Mouse (Mus musculus) forebrain, postnatal 0 days (tissue): ENCODE data around the gene Tlr6. TPM values are rescaled to one million over a fixed set of nuclear protein-coding genes. Genes with fewer than 3 reads are reported as not detected.
A peak's percentile ranks its signal among the peaks of the same experiment; 100 is the strongest.

Source experiments
- ATAC-seq: fragments of 200-750 bp; cut with Nextera tagmentation; 2 replicates; pipeline ENCODE4 v1.8.0; 2017; ENCODE audit warnings: mild to moderate bottlenecking, moderate library complexity
- DNase-seq: peaks from one replicate; pipeline ENCODE4 v3.0.0-alpha.2; 2015
- H3K27ac ChIP-seq: fragments of 300-500 bp; sonication (generic); 2 replicates; pipeline ENCODE4 v1.5.1; 2014; ENCODE audit warnings: low read depth, mild to moderate bottlenecking, antibody characterized with exemption, low read length, moderate library complexity, mixed read lengths
- H3K27me3 ChIP-seq: fragments of 300-500 bp; sonication (generic); 2 replicates; pipeline ENCODE4 v1.6.1; 2014; ENCODE audit warnings: mild to moderate bottlenecking, low read length, mixed read lengths; ENCODE audit not compliant: insufficient read depth
- H3K36me3 ChIP-seq: fragments of 300-500 bp; sonication (generic); 2 replicates; pipeline ENCODE4 v1.6.1; 2014; ENCODE audit warnings: mild to moderate bottlenecking, moderate library complexity; ENCODE audit not compliant: insufficient read depth
- H3K4me1 ChIP-seq: fragments of 300-500 bp; sonication (generic); 2 replicates; pipeline ENCODE4 v1.6.1; 2014; ENCODE audit warnings: antibody characterized with exemption; ENCODE audit not compliant: insufficient read depth
- H3K4me2 ChIP-seq: fragments of 300-500 bp; sonication (generic); 2 replicates; pipeline ENCODE4 v1.6.1; 2014; ENCODE audit warnings: low read depth, mild to moderate bottlenecking, moderate library complexity
- H3K4me3 ChIP-seq: fragments of 300-500 bp; sonication (generic); 2 replicates; pipeline ENCODE4 v1.5.1; 2014; ENCODE audit warnings: low read depth, low read length, mixed read lengths
- H3K9ac ChIP-seq: fragments of 300-500 bp; sonication (generic); 2 replicates; pipeline ENCODE4 v1.6.1; 2014; ENCODE audit warnings: mild to moderate bottlenecking
- H3K9me3 ChIP-seq: fragments of 300-500 bp; sonication (generic); 2 replicates; pipeline ENCODE4 v1.6.1; 2016; ENCODE audit warnings: low read length
- CTCF ChIP-seq: sonication (generic); IDR thresholded peaks from 2 replicates; pipeline ENCODE4 v1.5.1; 2016; ENCODE audit warnings: antibody characterized with exemption, control low read depth, low read depth
- WGBS: fragments of 180-500 bp; shearing (Covaris S2); extraction: QIAGEN DNeasy Blood & Tissue Kit; methylation state at CpG from one replicate; pipeline ENCODE4 v1.1.7; 2014; 5-methylcytosine and 5-hydroxymethylcytosine counted together
- polyA plus RNA-seq: library from polyadenylated mRNA; unstranded; fragments of >200 nt; fragmentation: Nextera tagmentation; extraction: Ambion mirVana; gene quantifications from 2 replicates; pipeline ENCODE4 v1.2.1, GENCODE M21; 2015
- total RNA-seq: library from RNA; depleted of rRNA; stranded (reverse); fragments of >200 nt; gene quantifications from 2 replicates; pipeline ENCODE4 v1.2.3, GENCODE M21; 2014

The Tlr6 gene
- total and polyA plus RNA-seq, 2 experiments from 2014 or later: 0.25 to 0.81 TPM

DNA sequence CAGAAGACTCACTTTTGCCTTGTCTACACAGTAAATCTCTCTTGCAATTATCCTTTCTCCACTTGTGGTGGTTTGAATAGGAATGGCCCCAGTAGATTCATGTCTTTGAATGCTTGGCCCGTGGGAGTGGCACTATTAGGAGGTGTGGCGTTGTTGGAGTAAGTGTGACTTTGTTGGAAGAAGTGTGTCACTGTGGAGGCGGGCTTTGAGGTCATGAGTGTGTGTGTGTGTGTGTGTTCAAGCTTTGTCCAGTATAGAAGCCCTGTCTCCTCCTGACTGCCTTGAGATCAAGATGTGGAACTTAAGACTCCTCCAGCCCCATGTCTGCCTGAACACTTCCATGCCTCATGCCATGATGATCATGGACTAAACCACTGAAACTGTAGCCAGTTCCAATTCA, 3.8 kb upstream of the Tlr6 start:
- TF ChIP-seq CTCF: no peak
- H3K27me3 ChIP-seq: no peaks in the 10 kb centered on the region
- 89% methylated on average over 3 of the region's 3 CpGs for WGBS

DNA sequence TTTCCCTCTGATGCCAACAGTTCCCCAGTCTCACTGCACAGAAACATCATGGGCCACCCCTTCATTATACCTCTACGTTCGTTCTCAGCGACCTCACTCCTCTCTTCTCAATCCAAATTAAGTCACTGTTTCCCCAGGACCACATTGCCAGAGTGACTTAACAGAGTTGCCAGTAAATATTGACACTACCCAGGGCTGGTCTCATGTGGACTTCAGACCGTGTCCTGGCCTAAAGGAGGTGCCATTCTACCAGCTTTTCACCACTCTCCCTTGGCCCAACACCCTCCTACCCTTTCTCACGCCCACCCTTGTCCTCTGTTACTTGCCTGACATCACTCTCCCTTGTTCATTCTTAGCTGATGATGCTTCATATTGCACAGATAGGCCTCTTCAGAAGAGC, 3.4 kb upstream of the Tlr6 start:
- H3K4me3 ChIP-seq: no peak overlapping the region
- DNase-seq (no peak), ATAC-seq (no peak)
- H3K4me2 ChIP-seq: no peak overlapping the region
- no peaks in the 10 kb centered on the region for H3K36me3 ChIP-seq
- no peak overlapping the region for H3K27ac ChIP-seq
- WGBS: 83% methylated on average over 5 of the region's 5 CpGs
- H3K27me3 ChIP-seq: no peaks in the 10 kb centered on the region
- TF ChIP-seq CTCF: no peak
- no peaks in the 10 kb centered on the region for H3K9me3 ChIP-seq
- no peaks in the 10 kb centered on the region for H3K4me1 ChIP-seq
- H3K9ac ChIP-seq: no peak overlapping the region

More for the DNA sequence above, 3.8 kb upstream of the Tlr6 start:
- DNase-seq: no peak
- Histone ChIP-seq H3K27ac (no peak overlapping the region), H3K4me1 (no peaks in the 10 kb centered on the region), H3K9me3 (no peaks in the 10 kb centered on the region), H3K4me2 (no peak overlapping the region), H3K4me3 (no peak overlapping the region), H3K9ac (no peak overlapping the region), H3K36me3 (no peaks in the 10 kb centered on the region)
- no peak for ATAC-seq

DNA sequence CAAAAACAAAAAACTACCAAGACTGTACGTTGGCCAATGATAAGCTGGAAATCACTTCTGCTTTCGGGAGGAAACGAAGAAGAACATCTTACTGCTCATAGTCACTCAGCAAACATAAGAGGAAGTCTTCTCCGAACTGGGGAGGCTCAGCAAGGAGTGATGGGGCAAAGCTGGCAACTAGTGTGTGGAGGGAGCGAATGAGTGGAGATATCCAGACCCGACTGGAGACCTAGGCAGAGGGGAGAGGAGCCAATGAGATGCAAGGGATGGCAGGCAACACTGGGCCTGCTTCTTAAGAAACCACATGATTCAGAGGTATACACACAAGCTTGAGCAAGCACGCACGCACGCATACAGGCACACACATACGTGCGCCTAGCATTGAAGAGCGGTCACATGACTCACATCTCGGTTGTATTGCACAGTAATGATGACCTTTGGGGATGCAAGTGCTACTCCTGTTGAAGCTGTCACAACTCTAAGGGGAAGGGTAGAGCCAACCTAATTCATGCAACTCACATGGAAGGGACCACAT, 1.0 kb upstream of the Tlr6 start:
- ATAC-seq: no peak
- H3K4me3 ChIP-seq: no peak overlapping the region
- no peaks in the 10 kb centered on the region for H3K27me3 ChIP-seq

DNA sequence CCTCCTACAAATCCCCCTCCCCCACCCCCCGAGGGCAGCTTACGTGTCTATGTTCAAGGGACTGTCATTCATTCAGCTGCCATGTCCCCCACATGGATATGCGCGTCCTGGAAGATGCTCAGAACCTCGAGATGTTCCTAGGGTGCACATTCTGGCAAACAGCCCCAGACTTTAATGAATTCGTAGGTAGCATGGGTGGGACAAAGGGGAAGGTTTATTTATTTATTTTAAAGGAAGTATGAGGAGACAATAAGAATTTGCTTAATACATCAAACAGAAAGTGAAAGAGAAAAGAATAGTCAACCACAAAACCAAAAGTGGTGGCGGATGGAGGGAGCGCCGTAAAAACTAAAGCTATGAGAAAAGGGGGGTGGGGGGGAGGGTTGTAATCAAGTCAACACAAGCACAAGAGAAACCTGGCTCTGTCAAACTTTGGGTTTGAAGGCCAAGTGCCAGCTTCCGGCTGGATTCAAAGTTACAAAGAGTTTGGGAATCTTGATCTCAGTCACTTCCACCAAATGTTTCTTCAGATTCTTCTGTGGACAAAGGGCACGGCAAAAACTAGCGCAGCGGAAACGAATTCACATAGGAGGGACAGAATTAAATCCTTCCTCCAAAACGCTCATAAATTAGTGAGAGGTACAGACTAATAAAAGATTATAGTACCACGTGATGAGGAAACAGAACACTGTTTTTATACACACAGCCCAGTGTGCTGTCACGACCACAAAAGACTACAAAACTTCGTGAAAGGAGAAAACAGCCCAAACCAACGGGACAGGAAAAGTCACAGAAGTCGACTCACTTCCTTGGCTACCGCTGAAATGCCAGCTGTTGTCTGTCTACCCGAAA, 680 bp downstream of the Tlr6 start:
- Histone ChIP-seq H3K4me3 (no peak overlapping the region), H3K9ac (no peak overlapping the region), H3K36me3 (no peaks in the 10 kb centered on the region), H3K9me3 (no peaks in the 10 kb centered on the region), H3K27ac (no peak overlapping the region), H3K27me3 (no peaks in the 10 kb centered on the region), H3K4me1 (no peaks in the 10 kb centered on the region), H3K4me2 (no peak overlapping the region)
- 80% methylated on average over 22 of the region's 22 CpGs for WGBS
- ATAC-seq: no peak
- DNase-seq: no peak
- no peak for TF ChIP-seq CTCF

More for the DNA sequence above, 1.0 kb upstream of the Tlr6 start:
- Histone ChIP-seq H3K9me3 (no peaks in the 10 kb centered on the region), H3K27ac (no peak overlapping the region), H3K4me2 (no peak overlapping the region), H3K36me3 (no peaks in the 10 kb centered on the region), H3K4me1 (no peaks in the 10 kb centered on the region), H3K9ac (no peak overlapping the region)
- 91% methylated on average over 13 of the region's 13 CpGs for WGBS
- no peak for TF ChIP-seq CTCF
- no peak for DNase-seq

DNA sequence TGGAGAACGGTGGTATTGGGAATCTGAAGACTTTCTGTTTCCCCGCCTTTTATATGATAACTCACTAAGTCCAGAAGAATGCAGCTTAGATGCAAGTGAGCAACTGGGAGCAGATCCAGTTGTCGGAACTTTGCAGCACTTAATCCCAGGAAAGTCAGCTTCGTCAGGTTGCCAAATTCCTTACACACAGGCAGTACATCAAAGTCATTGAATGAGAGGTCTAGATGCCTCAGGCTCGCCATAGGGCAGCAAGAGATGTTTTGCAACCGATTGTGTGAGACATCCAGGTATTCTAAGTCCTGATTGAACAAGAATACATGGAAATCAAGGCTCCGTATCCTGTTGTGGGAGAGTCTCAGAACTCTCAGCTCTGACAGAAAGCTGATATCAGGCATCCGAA, 5.0 kb downstream of the Tlr6 start:
- Histone ChIP-seq H3K27me3 (no peaks in the 10 kb centered on the region), H3K4me3 (no peak overlapping the region), H3K9me3 (no peaks in the 10 kb centered on the region), H3K4me2 (no peak overlapping the region), H3K27ac (no peak overlapping the region), H3K4me1 (no peaks in the 10 kb centered on the region), H3K36me3 (no peaks in the 10 kb centered on the region), H3K9ac (no peak overlapping the region)
- no peak for TF ChIP-seq CTCF
- 84% methylated on average over 8 of the region's 8 CpGs for WGBS
- DNase-seq (no peak), ATAC-seq (no peak)

DNA sequence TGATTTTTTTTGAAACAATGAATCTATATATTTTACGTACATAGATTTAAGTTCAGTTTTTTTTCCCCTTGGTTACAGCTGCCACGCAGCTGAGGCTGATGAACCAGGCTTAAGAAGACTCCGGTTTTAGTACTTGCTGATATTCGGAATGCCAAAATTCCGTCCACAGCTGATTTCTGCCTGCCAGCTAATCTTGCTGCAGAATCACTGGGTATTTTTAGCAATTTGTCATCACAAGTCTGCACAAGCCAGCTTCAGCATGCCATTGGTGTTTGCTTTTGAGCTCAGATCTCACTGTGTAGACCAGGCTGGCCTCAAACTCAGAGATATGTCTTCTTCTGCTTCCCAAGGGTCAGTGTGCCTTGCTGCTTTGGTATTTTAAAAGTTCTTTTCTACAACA, 8.4 kb downstream of the Tlr6 start:
- Histone ChIP-seq H3K36me3 (no peaks in the 10 kb centered on the region), H3K4me2 (no peak overlapping the region), H3K9me3 (no peaks in the 10 kb centered on the region), H3K4me1 (no peaks in the 10 kb centered on the region), H3K9ac (no peak overlapping the region), H3K27me3 (no peaks in the 10 kb centered on the region), H3K4me3 (no peak overlapping the region), H3K27ac (0 out of 2 replicates have a peak overlapping the region, but pooled peaks have one; percentile 50)
- ATAC-seq (peak; percentile 74), DNase-seq (peak; percentile 60)
- TF ChIP-seq CTCF: no peak
- WGBS: 72% methylated on average over 5 of the region's 5 CpGs

DNA sequence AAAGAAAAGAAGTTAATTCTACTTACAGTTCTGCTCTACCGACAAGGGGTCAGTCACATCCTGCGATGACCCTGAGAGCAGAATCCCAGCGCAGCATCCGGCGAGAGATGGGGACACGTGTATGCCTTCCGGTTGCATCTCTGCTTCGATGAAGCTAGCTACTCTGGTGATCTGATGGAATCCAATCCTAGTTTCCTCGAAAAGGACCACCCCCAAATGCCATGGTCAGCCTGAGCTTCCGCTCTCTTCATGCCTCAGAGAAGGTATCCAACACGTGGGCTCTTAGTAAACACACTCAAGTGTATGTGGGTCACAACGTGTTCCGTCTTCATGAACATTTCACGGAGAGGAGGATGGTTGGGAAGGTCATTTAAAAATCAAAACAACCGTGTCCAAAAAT, 27.1 kb downstream of the Tlr6 start:
- no peaks in the 10 kb centered on the region for H3K27me3 ChIP-seq
- no peaks in the 10 kb centered on the region for H3K36me3 ChIP-seq
- DNase-seq: no peak
- TF ChIP-seq CTCF: no peak
- ATAC-seq: no peak
- H3K27ac ChIP-seq: no peak overlapping the region
- H3K4me1 ChIP-seq: no peaks in the 10 kb centered on the region
- H3K9ac ChIP-seq: no peak overlapping the region
- WGBS: 91% methylated on average over 15 of the region's 15 CpGs
- H3K9me3 ChIP-seq: no peaks in the 10 kb centered on the region
- H3K4me3 ChIP-seq: no peak overlapping the region
- H3K4me2 ChIP-seq: no peak overlapping the region
